Mouse (Mus musculus): ENCODE data around the gene Atrnl1. TPM values are rescaled to one million over a fixed set of nuclear protein-coding genes. Genes with fewer than 3 reads are reported as not detected.
A peak's percentile ranks its signal among the peaks of the same experiment; 100 is the strongest.

The Atrnl1 gene
- polyA plus RNA-seq, 1 experiment from 2014 or later = 5.0 TPM

DNA sequence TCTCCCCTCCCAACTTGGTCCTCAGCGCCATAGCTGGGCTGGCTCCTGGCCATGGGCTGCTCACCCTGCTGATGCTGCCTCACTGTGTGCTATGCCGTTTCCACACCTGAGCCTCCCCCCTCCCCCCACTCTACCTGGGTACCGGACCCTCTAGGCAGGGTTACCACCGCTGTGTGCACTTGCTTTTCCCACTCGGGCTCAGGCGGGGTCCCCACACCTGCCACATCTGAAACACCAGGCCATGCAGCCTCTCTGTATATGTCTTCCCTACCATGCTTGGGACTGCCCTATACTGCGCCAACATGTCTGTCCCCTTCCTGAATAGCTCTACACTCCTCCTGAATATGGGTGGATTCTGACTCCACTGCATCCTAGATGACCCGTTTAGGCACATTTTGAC, 384.2 kb downstream of the Atrnl1 start:
- DNase-seq (ENCODE audit: low spot score) (no peak), ATAC-seq (replicated peaks; ENCODE audit: low FRiP score) (no peak)
- Histone ChIP-seq H3K36me3 (ENCODE audit: control insufficient read depth, insufficient read depth, low read length) (no peaks in the 10 kb centered on the region; the same call in 1 of the 2 replicates), H3K27me3 (ENCODE audit: control insufficient read depth, insufficient read depth, low read length) (no peaks in the 10 kb centered on the region), H3K9ac (ENCODE audit: low read length) (no peak overlapping the region), H3K4me2 (ENCODE audit: low read depth, low read length, severe bottlenecking) (no peak overlapping the region), H3K9me3 (ENCODE audit: control insufficient read depth, low read length) (no peaks in the 10 kb centered on the region), H3K4me3 (ENCODE audit: low read depth, low read length) (no peak overlapping the region), H3K4me1 (replicated peaks; ENCODE audit: control insufficient read depth, insufficient read depth, low read length) (peaks cover 4% of the 10 kb centered on the region; the same call in 1 of the 2 replicates), H3K27ac (ENCODE audit: low read depth, low read length) (no peak overlapping the region)
- WGBS = 94% methylated on average over 8 of the region's 8 CpGs

DNA sequence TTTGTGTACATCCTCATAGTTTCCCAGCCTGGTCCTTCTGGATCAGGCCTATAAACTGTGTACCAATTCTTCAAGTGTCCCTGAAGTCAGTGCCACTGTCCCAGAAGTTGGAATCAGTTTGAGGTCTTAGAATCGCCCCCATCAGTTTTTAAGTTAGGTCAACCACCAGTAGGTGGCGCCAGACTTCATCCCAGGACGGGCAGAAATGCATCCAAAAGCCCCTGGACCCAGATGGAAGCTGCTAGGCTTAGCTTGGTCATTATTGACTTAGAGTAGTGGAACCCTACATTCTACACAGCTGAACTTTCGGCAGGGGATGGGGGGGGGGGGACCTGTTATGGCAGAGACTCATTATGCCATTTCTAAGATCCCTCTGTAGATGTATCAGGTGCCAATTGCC, 387.1 kb downstream of the Atrnl1 start:
- ATAC-seq (replicated peaks; ENCODE audit: low FRiP score) (no peak), DNase-seq (ENCODE audit: low spot score) (peak; percentile 73)
- 40% methylated on average over 4 of the region's 4 CpGs for WGBS

DNA sequence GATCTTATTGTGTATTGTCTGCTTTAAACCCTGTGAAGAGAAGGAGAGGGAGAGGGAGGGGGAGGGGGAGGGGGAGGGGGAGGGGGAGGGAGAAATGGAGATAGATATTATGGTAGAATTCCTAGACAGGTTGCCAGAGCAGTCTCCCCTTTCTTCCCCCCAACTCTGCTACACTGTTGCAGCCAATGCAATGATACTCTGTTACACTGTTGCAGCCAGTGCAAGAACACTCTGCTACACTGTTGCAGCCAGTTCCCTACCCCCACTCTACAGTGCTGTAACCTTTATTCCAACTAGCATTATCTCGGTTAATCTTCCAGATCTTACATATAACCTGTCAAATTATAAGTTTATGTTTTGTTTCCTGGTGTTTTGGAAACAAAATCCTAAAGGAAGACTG, 400.8 kb downstream of the Atrnl1 start:
- Histone ChIP-seq H3K4me1 (replicated peaks; ENCODE audit: control insufficient read depth, insufficient read depth, low read length) (no peaks in the 10 kb centered on the region), H3K9ac (ENCODE audit: low read length) (no peak overlapping the region), H3K27ac (ENCODE audit: low read depth, low read length) (no peak overlapping the region), H3K4me2 (ENCODE audit: low read depth, low read length, severe bottlenecking) (no peak overlapping the region), H3K4me3 (ENCODE audit: low read depth, low read length) (no peak overlapping the region), H3K36me3 (ENCODE audit: control insufficient read depth, insufficient read depth, low read length) (no peaks in the 10 kb centered on the region), H3K27me3 (ENCODE audit: control insufficient read depth, insufficient read depth, low read length) (no peaks in the 10 kb centered on the region), H3K9me3 (ENCODE audit: control insufficient read depth, low read length) (no peaks in the 10 kb centered on the region)
- no peak for ATAC-seq (replicated peaks; ENCODE audit: low FRiP score)
- WGBS = 83% methylated on average over 1 of the region's 1 CpGs
- DNase-seq (ENCODE audit: low spot score) = no peak

More for the DNA sequence above, 387.1 kb downstream of the Atrnl1 start:
- H3K9ac ChIP-seq (ENCODE audit: low read length) = no peak overlapping the region
- H3K36me3 ChIP-seq (ENCODE audit: control insufficient read depth, insufficient read depth, low read length) = no peaks in the 10 kb centered on the region; the same call in 1 of the 2 replicates
- H3K27me3 ChIP-seq (ENCODE audit: control insufficient read depth, insufficient read depth, low read length) = no peaks in the 10 kb centered on the region
- H3K4me2 ChIP-seq (ENCODE audit: low read depth, low read length, severe bottlenecking) = no peak overlapping the region
- H3K27ac ChIP-seq (ENCODE audit: low read depth, low read length) = no peak overlapping the region
- H3K4me3 ChIP-seq (ENCODE audit: low read depth, low read length) = no peak overlapping the region
- H3K4me1 ChIP-seq (replicated peaks; ENCODE audit: control insufficient read depth, insufficient read depth, low read length) = no peaks in the 10 kb centered on the region
- no peaks in the 10 kb centered on the region for H3K9me3 ChIP-seq (ENCODE audit: control insufficient read depth, low read length)

DNA sequence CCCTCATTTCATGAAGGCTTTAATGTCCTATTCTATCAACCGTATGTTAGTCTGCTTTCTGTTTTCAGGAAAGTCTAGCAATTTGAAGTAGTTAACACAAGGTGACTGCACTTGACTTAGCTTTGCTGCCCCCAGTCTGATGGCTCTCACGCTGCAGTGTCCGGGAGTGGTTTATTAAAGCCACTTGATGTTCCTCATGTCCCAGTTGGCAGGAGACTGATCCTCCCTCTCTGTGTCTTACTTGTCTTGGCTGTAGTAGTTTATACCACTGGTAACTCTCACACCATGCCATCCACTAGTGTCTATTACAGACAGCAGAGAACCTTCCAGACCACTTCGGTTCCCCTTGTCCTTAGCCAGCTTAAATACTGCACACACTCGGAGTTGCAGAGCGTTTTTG, 404.9 kb downstream of the Atrnl1 start:
- Histone ChIP-seq H3K27ac (ENCODE audit: low read depth, low read length) (no peak overlapping the region), H3K9ac (ENCODE audit: low read length) (no peak overlapping the region), H3K4me1 (replicated peaks; ENCODE audit: control insufficient read depth, insufficient read depth, low read length) (no peaks in the 10 kb centered on the region; the same call in 1 of the 2 replicates), H3K27me3 (ENCODE audit: control insufficient read depth, insufficient read depth, low read length) (no peaks in the 10 kb centered on the region), H3K4me3 (ENCODE audit: low read depth, low read length) (no peak overlapping the region), H3K36me3 (ENCODE audit: control insufficient read depth, insufficient read depth, low read length) (no peaks in the 10 kb centered on the region), H3K4me2 (ENCODE audit: low read depth, low read length, severe bottlenecking) (no peak overlapping the region), H3K9me3 (ENCODE audit: control insufficient read depth, low read length) (no peaks in the 10 kb centered on the region)
- no peak for DNase-seq (ENCODE audit: low spot score)
- 92% methylated on average over 6 of the region's 6 CpGs for WGBS
- ATAC-seq (replicated peaks; ENCODE audit: low FRiP score) = no peak

DNA sequence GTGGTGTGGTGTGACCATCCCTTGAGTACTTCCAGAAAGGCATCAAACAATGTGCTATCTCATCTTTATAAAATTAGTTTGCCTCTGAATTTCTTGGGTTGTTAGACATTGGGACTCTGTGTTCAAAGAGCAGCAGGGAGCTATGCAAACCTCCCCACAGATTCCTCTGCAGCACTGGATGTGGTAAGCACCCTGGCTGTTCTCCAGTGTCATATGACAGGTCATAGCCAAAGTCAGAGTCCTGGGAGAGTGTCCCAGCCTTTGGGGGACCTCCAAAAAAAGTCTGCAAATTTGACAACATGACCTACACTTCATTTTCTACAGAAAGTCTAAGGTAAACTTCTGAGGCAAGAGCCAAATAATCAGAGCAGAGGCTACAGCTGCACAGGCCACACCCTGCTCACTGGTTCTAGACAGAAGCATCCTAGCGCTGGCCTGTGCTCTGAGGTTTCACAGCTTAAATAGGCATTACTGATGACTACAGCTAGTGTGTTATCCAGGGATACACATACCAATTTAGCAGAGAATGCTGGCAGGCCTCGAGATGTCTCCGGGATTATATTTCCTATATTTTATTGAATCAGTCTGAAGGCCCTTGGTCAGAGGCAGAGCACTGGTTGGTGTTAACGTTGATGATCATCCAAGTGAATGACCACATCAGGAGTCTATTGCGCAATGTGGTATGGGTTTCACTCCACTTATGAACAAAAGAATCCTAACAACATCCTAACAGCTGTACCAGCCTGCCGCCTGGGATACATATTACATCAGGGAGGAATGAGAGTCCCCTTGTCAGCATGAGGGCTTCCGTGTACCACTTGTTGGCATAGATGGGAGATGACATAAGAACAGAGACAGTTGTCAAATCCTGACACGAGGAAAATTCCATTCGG, 406.0 kb downstream of the Atrnl1 start:
- H3K4me1 ChIP-seq (replicated peaks; ENCODE audit: control insufficient read depth, insufficient read depth, low read length) = no peaks in the 10 kb centered on the region; the same call in 1 of the 2 replicates
- H3K36me3 ChIP-seq (ENCODE audit: control insufficient read depth, insufficient read depth, low read length) = no peaks in the 10 kb centered on the region
- WGBS = 89% methylated on average over 9 of the region's 9 CpGs
- no peak for DNase-seq (ENCODE audit: low spot score)
- H3K9me3 ChIP-seq (ENCODE audit: control insufficient read depth, low read length) = no peaks in the 10 kb centered on the region
- no peak overlapping the region for H3K9ac ChIP-seq (ENCODE audit: low read length)
- no peak overlapping the region for H3K4me3 ChIP-seq (ENCODE audit: low read depth, low read length)
- H3K27ac ChIP-seq (ENCODE audit: low read depth, low read length) = no peak overlapping the region
- H3K27me3 ChIP-seq (ENCODE audit: control insufficient read depth, insufficient read depth, low read length) = no peaks in the 10 kb centered on the region
- no peak overlapping the region for H3K4me2 ChIP-seq (ENCODE audit: low read depth, low read length, severe bottlenecking)
- no peak for ATAC-seq (replicated peaks; ENCODE audit: low FRiP score)

DNA sequence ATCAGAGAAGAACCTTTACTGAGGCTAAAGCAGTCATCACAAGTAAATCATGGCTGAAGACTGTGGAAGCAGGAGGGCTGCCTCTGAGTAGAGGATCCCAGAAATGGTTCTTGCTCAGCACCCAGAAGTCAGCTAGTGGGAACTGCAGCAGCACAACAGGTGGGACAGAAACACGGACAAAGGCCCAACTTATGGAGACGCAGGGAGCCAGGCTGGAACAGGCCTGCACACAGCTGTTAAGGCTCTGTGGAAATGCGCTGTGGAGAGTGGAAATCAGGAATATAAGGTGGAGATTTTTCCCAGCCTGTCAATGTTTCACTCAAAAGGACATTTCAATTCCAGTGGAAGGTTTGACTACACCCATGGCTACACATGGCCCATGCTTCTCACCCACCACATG, 406.6 kb downstream of the Atrnl1 start:
- Histone ChIP-seq H3K4me2 (ENCODE audit: low read depth, low read length, severe bottlenecking) (no peak overlapping the region), H3K9me3 (ENCODE audit: control insufficient read depth, low read length) (no peaks in the 10 kb centered on the region), H3K36me3 (ENCODE audit: control insufficient read depth, insufficient read depth, low read length) (no peaks in the 10 kb centered on the region), H3K4me1 (replicated peaks; ENCODE audit: control insufficient read depth, insufficient read depth, low read length) (no peaks in the 10 kb centered on the region; the same call in 1 of the 2 replicates), H3K27ac (ENCODE audit: low read depth, low read length) (no peak overlapping the region), H3K9ac (ENCODE audit: low read length) (no peak overlapping the region), H3K27me3 (ENCODE audit: control insufficient read depth, insufficient read depth, low read length) (no peaks in the 10 kb centered on the region), H3K4me3 (ENCODE audit: low read depth, low read length) (no peak overlapping the region)
- no peak for ATAC-seq (replicated peaks; ENCODE audit: low FRiP score)
- no peak for DNase-seq (ENCODE audit: low spot score)
- 89% methylated on average over 3 of the region's 3 CpGs for WGBS

DNA sequence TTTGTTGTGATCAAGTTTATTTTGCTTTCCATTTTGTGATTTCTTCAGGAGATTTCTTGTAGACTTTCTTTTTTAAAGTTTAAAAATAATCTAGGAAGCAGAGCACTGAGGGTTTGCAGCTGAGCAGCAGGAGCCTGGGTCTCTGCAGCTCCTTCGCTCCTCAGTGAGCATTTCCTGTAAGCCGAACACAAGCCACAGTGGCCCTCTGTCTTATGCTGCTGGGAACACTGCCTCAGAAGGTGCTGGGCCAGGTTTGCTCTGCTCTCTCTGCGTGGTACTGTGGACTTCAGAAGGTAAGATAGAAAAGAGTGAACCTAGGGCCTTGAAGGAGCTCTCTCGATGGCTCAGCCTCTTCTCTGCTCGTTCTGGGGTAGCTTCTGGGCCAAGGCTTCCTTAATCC, 407.9 kb downstream of the Atrnl1 start:
- Histone ChIP-seq H3K9me3 (ENCODE audit: control insufficient read depth, low read length) (no peaks in the 10 kb centered on the region), H3K27me3 (ENCODE audit: control insufficient read depth, insufficient read depth, low read length) (no peaks in the 10 kb centered on the region), H3K9ac (ENCODE audit: low read length) (no peak overlapping the region), H3K36me3 (ENCODE audit: control insufficient read depth, insufficient read depth, low read length) (no peaks in the 10 kb centered on the region), H3K4me3 (ENCODE audit: low read depth, low read length) (no peak overlapping the region), H3K27ac (ENCODE audit: low read depth, low read length) (no peak overlapping the region), H3K4me2 (ENCODE audit: low read depth, low read length, severe bottlenecking) (no peak overlapping the region), H3K4me1 (replicated peaks; ENCODE audit: control insufficient read depth, insufficient read depth, low read length) (no peaks in the 10 kb centered on the region; the same call in 1 of the 2 replicates)
- ATAC-seq (replicated peaks; ENCODE audit: low FRiP score) (no peak), DNase-seq (ENCODE audit: low spot score) (no peak)
- 63% methylated on average over 5 of the region's 5 CpGs for WGBS

DNA sequence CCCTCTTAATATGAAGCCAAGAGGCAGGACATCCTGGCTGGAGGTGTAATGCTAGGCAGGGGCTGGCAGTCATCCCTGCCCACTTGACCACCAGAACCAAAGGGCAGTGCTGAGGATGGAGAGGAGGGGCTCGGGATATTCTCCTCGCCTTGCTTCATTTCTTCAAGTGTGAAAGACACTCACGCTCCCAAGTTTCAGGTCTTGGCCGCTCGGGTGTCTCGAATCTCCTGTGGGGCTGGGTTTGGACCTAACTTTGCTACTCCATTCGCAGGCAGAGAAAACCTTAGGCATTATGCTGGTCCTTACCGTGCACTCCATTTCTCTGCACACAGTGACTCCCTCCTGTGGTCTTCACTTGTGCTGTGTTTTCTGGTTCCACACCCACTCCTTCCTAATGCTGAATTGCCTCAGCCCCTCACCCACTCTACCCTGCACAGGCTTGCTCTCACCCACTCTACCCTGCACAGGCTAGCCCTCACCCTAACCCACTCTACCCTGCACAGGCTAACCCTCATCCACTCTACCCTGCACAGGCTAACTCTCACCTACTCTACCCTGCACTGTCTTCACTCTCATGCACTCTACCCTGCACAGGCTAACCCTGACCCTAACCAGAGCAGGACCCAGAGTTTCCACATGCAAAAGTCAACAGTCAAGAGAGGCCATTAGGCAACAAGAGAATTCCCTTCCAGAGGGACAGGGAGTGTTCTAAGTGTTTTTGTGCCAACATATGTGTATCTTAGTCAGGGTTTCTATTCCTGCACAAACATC, 410.9 kb downstream of the Atrnl1 start:
- Histone ChIP-seq H3K4me3 (ENCODE audit: low read depth, low read length) (no peak overlapping the region), H3K27ac (ENCODE audit: low read depth, low read length) (no peak overlapping the region), H3K9me3 (ENCODE audit: control insufficient read depth, low read length) (no peaks in the 10 kb centered on the region), H3K27me3 (ENCODE audit: control insufficient read depth, insufficient read depth, low read length) (no peaks in the 10 kb centered on the region), H3K36me3 (ENCODE audit: control insufficient read depth, insufficient read depth, low read length) (no peaks in the 10 kb centered on the region), H3K9ac (ENCODE audit: low read length) (no peak overlapping the region), H3K4me2 (ENCODE audit: low read depth, low read length, severe bottlenecking) (no peak overlapping the region), H3K4me1 (replicated peaks; ENCODE audit: control insufficient read depth, insufficient read depth, low read length) (no peaks in the 10 kb centered on the region; the same call in 1 of the 2 replicates)
- DNase-seq (ENCODE audit: low spot score) = no peak
- 97% methylated on average over 8 of the region's 8 CpGs for WGBS
- ATAC-seq (replicated peaks; ENCODE audit: low FRiP score) = no peak

Measured in forebrain, embryonic 11.5 days (tissue).